In the genomic region with DNA sequence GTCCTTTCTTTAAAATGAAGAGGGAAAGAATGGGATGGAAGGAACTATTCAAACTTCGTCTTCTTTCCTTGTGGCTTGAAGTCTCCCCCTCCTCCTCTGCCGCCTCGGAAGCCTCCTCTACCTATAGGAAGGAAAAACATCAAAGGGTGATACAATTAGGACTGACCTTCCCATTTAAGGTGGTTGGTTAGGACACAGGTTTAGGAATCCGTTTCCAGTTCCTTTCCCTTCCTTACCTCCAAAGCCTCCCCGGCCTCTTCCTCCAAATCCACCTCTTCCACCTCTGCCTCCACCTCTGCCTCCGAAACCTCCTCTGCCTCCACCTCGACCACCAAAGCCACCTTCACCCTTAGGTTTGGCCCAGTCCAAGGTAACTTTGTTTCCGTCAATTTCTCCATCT, we compare ENCODE assay signal across 17 mouse cellular contexts. TPM values are rescaled to one million over a fixed set of nuclear protein-coding genes. Genes with fewer than 3 reads are reported as not detected.
"Had no signal": no experiment of that assay in that cellular context is flagged by ENCODE, and none has a peak within 500 bp of the region (broad histone marks: within the 10 kb centered on the region; RNA-seq: fewer than 3 reads in every experiment).

No protein-coding gene starts in this region.

- H3K4me1 ChIP-seq: midbrain, embryonic 12.5 days; neural tube, embryonic 13.5 days; neural tube, embryonic 15.5 days had no signal

- H3K9ac ChIP-seq: lung, embryonic 14.5 days; midbrain, embryonic 12.5 days; neural tube, embryonic 13.5 days; neural tube, embryonic 15.5 days had no signal

- H3K4me2 ChIP-seq: lung, embryonic 14.5 days; midbrain, embryonic 12.5 days; neural tube, embryonic 13.5 days; neural tube, embryonic 15.5 days had no signal

- H3K9me3 ChIP-seq: midbrain, embryonic 12.5 days; neural tube, embryonic 13.5 days; neural tube, embryonic 15.5 days had no signal

- H3K27me3 ChIP-seq: midbrain, embryonic 12.5 days; neural tube, embryonic 13.5 days; neural tube, embryonic 15.5 days had no signal

- H3K4me3 ChIP-seq: midbrain, embryonic 12.5 days; myocyte; neural tube, embryonic 13.5 days; neural tube, embryonic 15.5 days had no signal

- DNase-seq: lung, adult 18-20 months; lung, embryonic 14.5 days; lung, postnatal 10 days; lung, postnatal 4 days; midbrain, embryonic 14.5 days; retina, postnatal 1 day; right cerebral cortex, adult 18-20 months; right cerebral cortex, postnatal 25 days; right cerebral cortex, postnatal 4 days; spleen, adult 18-20 months; thymus, adult 18-20 months; thymus, postnatal 14 days; thymus, postnatal 36 days had no signal

- H3K27ac ChIP-seq: midbrain, embryonic 12.5 days; neural tube, embryonic 13.5 days; neural tube, embryonic 15.5 days had no signal

RNA-seq across cellular contexts. Expression of a gene that starts 47.9 kb away (rescaled TPM):
- polyA plus RNA-seq: myocyte had no signal
